Mouse (Mus musculus): Measurements from ENCODE around the gene Galnt16. TPM values are rescaled to one million over a fixed set of nuclear protein-coding genes. Genes with fewer than 3 reads are reported as not detected.
A peak's percentile ranks its signal among the peaks of the same experiment; 100 is the strongest.

Galnt16 gene
- polyA plus RNA-seq, 1 experiment from 2014 or later: 0.20 TPM

DNA sequence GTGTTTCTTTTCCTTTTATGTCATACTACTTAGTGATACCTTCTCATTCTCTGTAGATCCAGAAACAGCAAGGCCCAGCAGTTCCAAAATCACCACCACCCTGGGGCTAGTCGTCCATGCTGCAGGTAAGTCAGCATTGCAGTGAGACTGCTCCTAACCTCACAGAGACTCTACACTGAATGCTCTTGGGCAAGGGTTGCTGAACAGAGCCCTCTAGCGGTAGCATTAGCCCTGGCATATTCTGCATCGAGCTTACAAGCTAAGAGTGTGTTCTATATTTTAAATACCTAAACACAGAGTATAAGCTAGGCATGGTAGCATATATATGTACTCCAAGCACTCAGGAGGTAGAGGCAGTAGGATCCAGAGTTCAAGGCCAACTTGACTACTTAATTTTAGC lies 155.1 kb downstream of the Galnt16 start:
- Histone ChIP-seq H3K27me3 (no peaks in the 10 kb centered on the region), H3K4me2 (no peak overlapping the region), H3K4me3 (replicated peaks) (no peak overlapping the region), H3K9ac (no peak overlapping the region), H3K9me3 (replicated peaks) (no peaks in the 10 kb centered on the region), H3K27ac (no peak overlapping the region), H3K36me3 (peaks cover 48% of the 10 kb centered on the region), H3K4me1 (replicated peaks) (no peaks in the 10 kb centered on the region)
- ATAC-seq (ENCODE audit: low read depth) (peak; percentile 66), DNase-seq (peak; percentile 33)
- WGBS (ENCODE audit: insufficient replicate concordance): 12% methylated on average over 3 of the region's 3 CpGs

Other genes starting within 250 kb of the Galnt16 start
- 2.5 and 2.6 TPM in 2 replicates for gene Dcaf5, start 81.7 kb upstream of the Galnt16 start, polyA plus RNA-seq (2015; fragmentation: Nextera tagmentation; extraction: Ambion mirVana)
- 6.6 and 7.4 TPM in 2 replicates for gene Exd2, start 55.2 kb upstream of the Galnt16 start, polyA plus RNA-seq (2015; fragmentation: Nextera tagmentation; extraction: Ambion mirVana)
- gene Slc39a9, start 125.6 kb downstream of the Galnt16 start, polyA plus RNA-seq (2015; fragmentation: Nextera tagmentation; extraction: Ambion mirVana): 9.5 and 13.0 TPM in 2 replicates
- gene Erh, start 126.1 kb downstream of the Galnt16 start, polyA plus RNA-seq (2015; fragmentation: Nextera tagmentation; extraction: Ambion mirVana): 170 and 193 TPM in 2 replicates
- gene Plekhd1, start 174.3 kb downstream of the Galnt16 start, polyA plus RNA-seq (2015; fragmentation: Nextera tagmentation; extraction: Ambion mirVana): 0.14 and 0.35 TPM in 2 replicates
- not detected in 2 replicates for gene Ccdc177, start 242.4 kb downstream of the Galnt16 start, polyA plus RNA-seq (2015; fragmentation: Nextera tagmentation; extraction: Ambion mirVana)